Mouse (Mus musculus) myocyte (in vitro differentiated cells): ENCODE data around the gene Ism2. TPM values are rescaled to one million over a fixed set of nuclear protein-coding genes. Genes with fewer than 3 reads are reported as not detected.

Experiments used
- H3K27me3 ChIP-seq: one replicate; pipeline ENCODE4 v1.6.1; 2011; ENCODE audit not compliant: control insufficient read depth, insufficient read depth, insufficient read length
- H3K36me3 ChIP-seq: one replicate; pipeline ENCODE4 v1.6.1; 2011; ENCODE audit not compliant: control insufficient read depth, insufficient read depth
- H3K4me2 ChIP-seq: one replicate; pipeline ENCODE4 v1.6.1; 2011; ENCODE audit warnings: low read depth, control low read depth
- H3K4me3 ChIP-seq: one replicate; pipeline ENCODE4 v1.5.1; 2011; ENCODE audit warnings: mild to moderate bottlenecking, control low read depth, moderate library complexity
- H3K79me2 ChIP-seq: one replicate; pipeline ENCODE4 v1.6.1; 2011; ENCODE audit not compliant: control insufficient read depth, insufficient read depth
- H3ac ChIP-seq: one replicate; pipeline ENCODE4 v1.6.1; 2011; ENCODE audit not compliant: control insufficient read depth, insufficient read length
- CEBPB ChIP-seq: IDR thresholded peaks from 2 replicates; pipeline ENCODE4 v1.6.1; 2011; ENCODE audit warnings: mild to moderate bottlenecking, moderate library complexity; ENCODE audit not compliant: poor library complexity, insufficient read depth, severe bottlenecking
- E2F4 ChIP-seq: IDR thresholded peaks from one replicate; pipeline ENCODE4 v1.6.1; 2011; ENCODE audit warnings: mild to moderate bottlenecking, control low read depth, moderate library complexity; ENCODE audit not compliant: insufficient read depth
- MAX ChIP-seq: IDR thresholded peaks from one replicate; pipeline ENCODE4 v1.6.1; 2011; ENCODE audit warnings: low read depth, mild to moderate bottlenecking, control low read depth
- MYOD1 ChIP-seq, 3 experiments: IDR thresholded peaks; one replicate each; pipeline ENCODE4 v1.6.1; 2011; ENCODE audit warnings: control low read depth in 2 of 3, low read depth in 2 of 3, mild to moderate bottlenecking in 2 of 3, moderate library complexity in 1 of 3; ENCODE audit not compliant: insufficient read length in 2 of 3, control insufficient read depth in 1 of 3
- MYOG ChIP-seq, 3 experiments: IDR thresholded peaks; one replicate each; pipeline ENCODE4 v1.6.1; 2011; ENCODE audit warnings: control low read depth in 2 of 3, low read depth in 2 of 3, mild to moderate bottlenecking in 2 of 3; ENCODE audit not compliant: insufficient read length in 2 of 3, control insufficient read depth in 1 of 3, insufficient read depth in 1 of 3
- POLR2A ChIP-seq: IDR thresholded peaks from one replicate; pipeline ENCODE4 v1.6.1; 2011; ENCODE audit warnings: low read depth, mild to moderate bottlenecking, control low read depth, moderate library complexity; ENCODE audit not compliant: insufficient read length
- POLR2AphosphoS2 ChIP-seq: IDR thresholded peaks from one replicate; pipeline ENCODE4 v1.6.1; 2011; ENCODE audit warnings: low read depth, control low read depth; ENCODE audit not compliant: insufficient read length
- REST ChIP-seq: IDR thresholded peaks from one replicate; pipeline ENCODE4 v1.6.1; 2011; ENCODE audit warnings: mild to moderate bottlenecking, control low read depth, moderate library complexity; ENCODE audit not compliant: insufficient read depth, insufficient read length
- SRF ChIP-seq: IDR thresholded peaks from one replicate; pipeline ENCODE4 v1.6.1; 2011; ENCODE audit warnings: low read depth; ENCODE audit not compliant: control insufficient read depth, insufficient read length
- TCF12 ChIP-seq: IDR thresholded peaks from one replicate; pipeline ENCODE4 v1.6.1; 2011; ENCODE audit warnings: mild to moderate bottlenecking, control low read depth; ENCODE audit not compliant: poor library complexity, insufficient read depth, severe bottlenecking
- TCF3 ChIP-seq: IDR thresholded peaks from one replicate; pipeline ENCODE4 v1.6.1; 2011; ENCODE audit warnings: low read depth, control low read depth; ENCODE audit not compliant: insufficient read length
- USF1 ChIP-seq: IDR thresholded peaks from one replicate; pipeline ENCODE4 v1.6.1; 2011; ENCODE audit warnings: low read depth, mild to moderate bottlenecking, control low read depth, moderate library complexity
- polyA plus RNA-seq: library from polyadenylated mRNA; unstranded; fragments of >200 nt; fragmentation: generic; extraction: Trizol; gene quantifications from one replicate; pipeline ENCODE4 v1.2.1, GENCODE M21; 2012; ENCODE audit warnings: missing spikeins

Ism2 gene
- polyA plus RNA-seq, 1 experiment = 0.12 TPM

GRCm38 (mm10) chr12:87328025-87328424, 28.5 kb upstream of the Ism2 start:
- Histone ChIP-seq H3K36me3 (peaks cover 17% of the 10 kb centered on the region), H3K4me3 (no peak overlapping the region), H3K27me3 (no peaks in the 10 kb centered on the region), H3ac (no peak overlapping the region), H3K79me2 (no peaks in the 10 kb centered on the region), H3K4me2 (no peak overlapping the region)
- TF ChIP-seq USF1 (no peak), POLR2A (no peak), SRF (no peak), E2F4 (no peak), MYOD1 (IDR thresholded peaks at IDR 0.05; ENCODE audit: control insufficient read depth in 1 of 3, insufficient read length in 2 of 3, low read depth in 2 of 3) (no peak), CEBPB (no peak), TCF3 (no peak), POLR2AphosphoS2 (no peak), TCF12 (no peak), MYOG (IDR thresholded peaks at IDR 0.05; ENCODE audit: control insufficient read depth in 1 of 3, insufficient read depth in 1 of 3, insufficient read length in 2 of 3, low read depth in 2 of 3) (no peak), MAX (no peak), REST (no peak)

GRCm38 (mm10) chr12:87327610-87328009, 28.1 kb upstream of the Ism2 start:
- H3K27me3 ChIP-seq = no peaks in the 10 kb centered on the region
- no peak overlapping the region for H3K4me3 ChIP-seq
- H3K36me3 ChIP-seq = peaks cover 17% of the 10 kb centered on the region
- H3K4me2 ChIP-seq = no peak overlapping the region
- no peak overlapping the region for H3ac ChIP-seq
- no peaks in the 10 kb centered on the region for H3K79me2 ChIP-seq
- TF ChIP-seq USF1 = no peak
- TF ChIP-seq MAX = no peak
- no peak for TF ChIP-seq MYOD1 (IDR thresholded peaks at IDR 0.05; ENCODE audit: control insufficient read depth in 1 of 3, insufficient read length in 2 of 3, low read depth in 2 of 3)
- no peak for TF ChIP-seq E2F4
- no peak for TF ChIP-seq CEBPB
- TF ChIP-seq MYOG (IDR thresholded peaks at IDR 0.05; ENCODE audit: control insufficient read depth in 1 of 3, insufficient read depth in 1 of 3, insufficient read length in 2 of 3, low read depth in 2 of 3) = no peak
- no peak for TF ChIP-seq TCF3
- no peak for TF ChIP-seq TCF12
- no peak for TF ChIP-seq REST
- TF ChIP-seq POLR2AphosphoS2 = no peak
- TF ChIP-seq POLR2A = no peak
- TF ChIP-seq SRF = no peak

GRCm38 (mm10) chr12:87325452-87325851, 25.9 kb upstream of the Ism2 start:
- no peak for TF ChIP-seq CEBPB
- TF ChIP-seq TCF3 = no peak
- TF ChIP-seq SRF = no peak
- TF ChIP-seq POLR2A = no peak
- Histone ChIP-seq H3K27me3 (no peaks in the 10 kb centered on the region), H3K4me2 (no peak overlapping the region), H3K4me3 (no peak overlapping the region), H3ac (no peak overlapping the region), H3K36me3 (peaks cover 17% of the 10 kb centered on the region), H3K79me2 (no peaks in the 10 kb centered on the region)

GRCm38 (mm10) chr12:87319229-87319628, 19.7 kb upstream of the Ism2 start:
- Histone ChIP-seq H3K79me2 (no peaks in the 10 kb centered on the region), H3K27me3 (no peaks in the 10 kb centered on the region), H3K4me3 (no peak overlapping the region), H3K36me3 (peaks cover 10% of the 10 kb centered on the region), H3K4me2 (no peak overlapping the region), H3ac (no peak overlapping the region)
- TF ChIP-seq E2F4 (no peak), USF1 (no peak), MYOG (IDR thresholded peaks at IDR 0.05; ENCODE audit: control insufficient read depth in 1 of 3, insufficient read depth in 1 of 3, insufficient read length in 2 of 3, low read depth in 2 of 3) (no peak), POLR2A (no peak), MAX (no peak)

GRCm38 (mm10) chr12:87317951-87318350, 18.4 kb upstream of the Ism2 start:
- Histone ChIP-seq H3K27me3 (no peaks in the 10 kb centered on the region), H3K4me3 (no peak overlapping the region), H3K4me2 (no peak overlapping the region), H3K36me3 (peaks cover 8% of the 10 kb centered on the region), H3K79me2 (no peaks in the 10 kb centered on the region), H3ac (no peak overlapping the region)
- TF ChIP-seq MYOG (IDR thresholded peaks at IDR 0.05; ENCODE audit: control insufficient read depth in 1 of 3, insufficient read depth in 1 of 3, insufficient read length in 2 of 3, low read depth in 2 of 3) (no peak), E2F4 (no peak), MYOD1 (IDR thresholded peaks at IDR 0.05; ENCODE audit: control insufficient read depth in 1 of 3, insufficient read length in 2 of 3, low read depth in 2 of 3) (no peak), MAX (no peak), TCF3 (no peak), REST (no peak), CEBPB (no peak), POLR2AphosphoS2 (no peak)
